Mouse (Mus musculus) kidney, adult 2 months (tissue): ENCODE measurements around the gene Ets1.

Experiments
- CTCF ChIP-seq: fragments of 200-500 bp; conservative IDR thresholded peaks from 2 replicates; pipeline ENCODE4 v1.5.1; 2011; ENCODE audit warnings: low read depth, mild to moderate bottlenecking, control low read depth, low read length, moderate library complexity, mixed read lengths; ENCODE audit not compliant: insufficient read depth, insufficient read length
- POLR2A ChIP-seq: fragments of 200-500 bp; IDR thresholded peaks from one replicate; pipeline ENCODE4 v1.6.1; 2011; ENCODE audit warnings: low read depth, low read length, control low read depth

GRCm38 (mm10) chr9:32745079-32745763 lies 109.2 kb downstream of the Ets1 start:
- TF ChIP-seq CTCF (no peak), POLR2A (no peak)
